In the genomic region with DNA sequence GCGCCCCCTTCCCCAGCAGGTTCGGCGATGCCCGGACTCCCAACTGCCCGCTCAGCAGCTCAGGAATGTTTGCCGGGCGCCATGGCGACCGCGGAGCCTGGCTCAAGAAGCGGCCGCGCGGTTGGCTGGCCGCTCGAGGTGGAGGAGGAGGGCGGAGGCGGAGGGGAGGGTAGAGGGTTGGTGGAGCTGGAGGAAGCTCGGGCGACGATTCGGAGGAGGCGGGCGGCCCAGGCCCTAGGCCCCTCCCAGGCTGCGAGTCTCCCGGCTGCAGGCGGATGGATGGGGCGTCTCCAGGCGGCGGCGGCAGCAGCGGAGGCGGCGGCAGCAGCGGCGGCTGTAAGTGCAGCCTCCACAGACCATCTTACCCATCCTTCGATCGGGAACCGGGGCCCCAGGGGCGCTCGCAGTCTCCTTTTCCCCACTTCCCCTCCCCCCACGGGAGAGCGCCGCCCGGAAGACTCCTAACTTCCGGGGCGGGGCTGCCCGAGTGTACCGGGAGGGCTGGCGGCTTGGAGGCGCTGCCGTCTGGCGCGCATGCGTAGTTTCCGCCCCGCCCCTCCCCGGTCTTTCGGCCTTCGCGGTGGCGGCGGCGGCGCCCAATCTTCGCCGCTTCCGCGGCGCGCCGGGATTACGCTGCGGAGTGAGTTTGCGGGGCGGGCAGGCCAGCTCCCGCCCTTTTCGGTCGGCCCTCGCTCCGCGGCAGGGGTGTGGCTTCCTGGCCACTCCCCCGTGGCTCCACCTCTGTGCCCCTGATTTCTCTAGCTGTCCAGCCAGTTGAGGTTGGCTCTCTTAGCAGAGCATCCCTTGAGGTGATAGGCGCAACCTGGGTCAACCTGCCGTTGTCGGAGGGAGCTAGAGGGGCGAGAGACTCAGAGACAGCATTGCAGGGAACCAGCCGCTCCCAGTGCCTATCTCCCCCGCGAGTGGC, we compare ENCODE assay signal across 8 mouse cellular contexts. TPM values are rescaled to one million over a fixed set of nuclear protein-coding genes. Genes with fewer than 3 reads are reported as not detected.
DNase-seq lines count a peak whose midpoint lies in the region; ATAC-seq and TF ChIP-seq lines count a peak whose summit lies in the region.

A gene (plus strand): TSS at position 207 of the 928 bp plus-strand sequence.
A gene (minus strand): TSS at position 372 of the 928 bp plus-strand sequence.

- peak within 1 kb of the TSS; percentile 80 for H3K4me3 ChIP-seq in cortical plate, adult 2 months (ENCODE audit: insufficient read depth, low read length)

- peak; percentile 93 for ATAC-seq in activated CD4-positive, CD25-positive, alpha-beta regulatory T cell, adult 4 months
- ATAC-seq in megakaryocyte progenitor cell, adult 5-6 weeks (replicated peaks; ENCODE audit: poor library complexity), result peak; percentile 87

- peak within 1 kb of the TSS; percentile 97 for H3K27ac ChIP-seq in cortical plate, adult 2 months (ENCODE audit: insufficient read depth, low read length)

- H3K4me1 ChIP-seq in cortical plate, adult 2 months (ENCODE audit: control insufficient read depth, insufficient read depth, low read length), result peaks cover 8% of the 10 kb centered on the region; the same call in 1 of the 2 replicates

- DNase-seq in gastrocnemius, postnatal 10 days, result peak; percentile 95
- DNase-seq in induced T-regulatory cell, adult 2 months (ENCODE audit: low read depth), result peak; percentile 97
- peak; percentile 87 to 93 for DNase-seq in left cerebral cortex, adult 9 months (ENCODE audit: low spot score in 2 of 2)
- peak; percentile 92 for DNase-seq in right cerebral cortex, postnatal 14 days
- DNase-seq in urinary bladder, postnatal 36 days (ENCODE audit: low spot score in 2 of 2), result peak; percentile 94

- TF ChIP-seq CTCF in cortical plate, adult 2 months (IDR thresholded peaks at IDR 0.05; ENCODE audit: extremely low read depth, insufficient read depth, low read length), result no peak

- peak; percentile 72 for TF ChIP-seq POLR2A in cortical plate, adult 2 months (IDR thresholded peaks at IDR 0.05; ENCODE audit: extremely low read depth, insufficient read depth, low read length)

RNA-seq across cellular contexts. Expression of the first gene that starts in this region (rescaled TPM):
- polyA plus RNA-seq in activated CD4-positive, CD25-positive, alpha-beta regulatory T cell, adult 4 months (2017; shearing (Covaris generic)), result 10 to 100 TPM; 60.0 to 79.8 TPM
- 27.0 and 34.3 TPM in 2 replicates for polyA plus RNA-seq in cortical plate, adult 2 months (2012; rRNA removed)
- 10 to 100 TPM; 28.1 to 35.4 TPM for total RNA-seq in gastrocnemius, postnatal 10 days (2021)
- 59.8 and 67.6 TPM in 2 replicates for total RNA-seq in megakaryocyte progenitor cell, adult 5-6 weeks (2015)
- 54.0 and 72.6 TPM in 2 replicates for total RNA-seq in megakaryocyte progenitor cell, adult 5-6 weeks (2017)

RNA-seq across cellular contexts. Expression of the second gene that starts in this region (rescaled TPM):
- polyA plus RNA-seq in activated CD4-positive, CD25-positive, alpha-beta regulatory T cell, adult 4 months (2017; shearing (Covaris generic)), result 1 to 10 TPM; 1.1 to 2.9 TPM
- 5.9 and 6.8 TPM in 2 replicates for polyA plus RNA-seq in cortical plate, adult 2 months (2012; rRNA removed)
- total RNA-seq in gastrocnemius, postnatal 10 days (2021), result 1 to 10 TPM in 1 of 2 experiments, under 1 TPM in 1; 0.89 to 1.6 TPM
- 0.66 and 3.2 TPM in 2 replicates for total RNA-seq in megakaryocyte progenitor cell, adult 5-6 weeks (2015)
- total RNA-seq in megakaryocyte progenitor cell, adult 5-6 weeks (2017), result 0.83 and 1.7 TPM in 2 replicates

Comparison
In these comparisons a context has a peak if more than half of its experiments do, and no peak if none do; other contexts are left out.
1. Peak in every context shown above with its lines: DNase-seq, ATAC-seq, H3K4me3 ChIP-seq and H3K27ac ChIP-seq.